Mouse (Mus musculus): ENCODE data around the gene Ercc1. TPM values are rescaled to one million over a fixed set of nuclear protein-coding genes. Genes with fewer than 3 reads are reported as not detected.

The Ercc1 gene
- polyA plus RNA-seq, 1 experiment from 2014 or later, result 72.5 TPM

MicroRNAs within 50 kb of the gene (microRNA counts, 519-probe panel; counts per million panel counts)
- 32.2 counts per million for microRNA mmu-miR-343

Small RNA genes within 50 kb of the gene (microRNA-seq; reads per million reads assigned to microRNA genes)
- gene Mir343 (ENCODE audit: borderline number of aligned reads), result not detected

Other genes with a start within 250 kb of the Ercc1 start
- gene Gm4969, start 226.4 kb upstream of the Ercc1 start, polyA plus RNA-seq (2014; fragmentation: Nextera tagmentation; extraction: Ambion mirVana), result 2.2 and 2.7 TPM in 2 replicates
- 6.3 and 6.4 TPM in 2 replicates for gene Fbxo46, start 224.9 kb upstream of the Ercc1 start, polyA plus RNA-seq (2014; fragmentation: Nextera tagmentation; extraction: Ambion mirVana)
- gene Qpctl, start 195.5 kb upstream of the Ercc1 start, polyA plus RNA-seq (2014; fragmentation: Nextera tagmentation; extraction: Ambion mirVana), result 6.4 and 7.6 TPM in 2 replicates
- 120 and 125 TPM in 2 replicates for gene Snrpd2, start 195.1 kb upstream of the Ercc1 start, polyA plus RNA-seq (2014; fragmentation: Nextera tagmentation; extraction: Ambion mirVana)
- gene Gipr, start 178.7 kb upstream of the Ercc1 start, polyA plus RNA-seq (2014; fragmentation: Nextera tagmentation; extraction: Ambion mirVana), result 9.0 and 10.8 TPM in 2 replicates
- gene Eml2, start 168.4 kb upstream of the Ercc1 start, polyA plus RNA-seq (2014; fragmentation: Nextera tagmentation; extraction: Ambion mirVana), result 5.4 and 6.9 TPM in 2 replicates
- gene Gpr4, start 132.2 kb upstream of the Ercc1 start, polyA plus RNA-seq (2014; fragmentation: Nextera tagmentation; extraction: Ambion mirVana), result 1.3 and 1.4 TPM in 2 replicates
- 41.2 and 41.6 TPM in 2 replicates for gene Opa3, start 116.4 kb upstream of the Ercc1 start, polyA plus RNA-seq (2014; fragmentation: Nextera tagmentation; extraction: Ambion mirVana)
- 61.9 and 102 TPM in 2 replicates for gene Vasp, start 73.0 kb upstream of the Ercc1 start, polyA plus RNA-seq (2014; fragmentation: Nextera tagmentation; extraction: Ambion mirVana)
- gene Ppm1n, start 64.7 kb upstream of the Ercc1 start, polyA plus RNA-seq (2014; fragmentation: Nextera tagmentation; extraction: Ambion mirVana), result 0.34 TPM in 1 of 2 replicates, not detected in the other
- gene Rtn2, start 62.2 kb upstream of the Ercc1 start, polyA plus RNA-seq (2014; fragmentation: Nextera tagmentation; extraction: Ambion mirVana), result 25.3 and 31.2 TPM in 2 replicates
- gene Fosb, start 34.7 kb upstream of the Ercc1 start, polyA plus RNA-seq (2014; fragmentation: Nextera tagmentation; extraction: Ambion mirVana), result 0.11 and 0.17 TPM in 2 replicates
- gene Cd3eap, start 14.7 kb downstream of the Ercc1 start, polyA plus RNA-seq (2014; fragmentation: Nextera tagmentation; extraction: Ambion mirVana), result 17.6 and 18.9 TPM in 2 replicates
- 12.4 and 17.6 TPM in 2 replicates for gene Ppp1r13l, start 15.0 kb downstream of the Ercc1 start, polyA plus RNA-seq (2014; fragmentation: Nextera tagmentation; extraction: Ambion mirVana)
- gene Ercc2, start 37.2 kb downstream of the Ercc1 start, polyA plus RNA-seq (2014; fragmentation: Nextera tagmentation; extraction: Ambion mirVana), result 6.1 and 6.6 TPM in 2 replicates
- 2.2 and 3.7 TPM in 2 replicates for gene Klc3, start 59.3 kb downstream of the Ercc1 start, polyA plus RNA-seq (2014; fragmentation: Nextera tagmentation; extraction: Ambion mirVana)
- gene Ckm, start 60.0 kb downstream of the Ercc1 start, polyA plus RNA-seq (2014; fragmentation: Nextera tagmentation; extraction: Ambion mirVana), result 11.0 and 13.3 TPM in 2 replicates
- gene Mark4, start 114.0 kb downstream of the Ercc1 start, polyA plus RNA-seq (2014; fragmentation: Nextera tagmentation; extraction: Ambion mirVana), result 8.0 and 9.7 TPM in 2 replicates
- 2.2 and 2.7 TPM in 2 replicates for gene Exoc3l2, start 118.6 kb downstream of the Ercc1 start, polyA plus RNA-seq (2014; fragmentation: Nextera tagmentation; extraction: Ambion mirVana)
- gene Bloc1s3, start 163.6 kb downstream of the Ercc1 start, polyA plus RNA-seq (2014; fragmentation: Nextera tagmentation; extraction: Ambion mirVana), result 1.2 TPM in 2 replicates
- 77.0 and 79.0 TPM in 2 replicates for gene Trappc6a, start 163.6 kb downstream of the Ercc1 start, polyA plus RNA-seq (2014; fragmentation: Nextera tagmentation; extraction: Ambion mirVana)
- 0.15 TPM in 1 of 2 replicates, not detected in the other for gene Nkpd1, start 173.1 kb downstream of the Ercc1 start, polyA plus RNA-seq (2014; fragmentation: Nextera tagmentation; extraction: Ambion mirVana)
- 2.3 and 5.2 TPM in 2 replicates for gene Ppp1r37, start 218.3 kb downstream of the Ercc1 start, polyA plus RNA-seq (2014; fragmentation: Nextera tagmentation; extraction: Ambion mirVana)
- 0.30 TPM in 1 of 2 replicates, not detected in the other for gene Zfp296, start 232.5 kb downstream of the Ercc1 start, polyA plus RNA-seq (2014; fragmentation: Nextera tagmentation; extraction: Ambion mirVana)
- 141 and 157 TPM in 2 replicates for gene Gemin7, start 232.8 kb downstream of the Ercc1 start, polyA plus RNA-seq (2014; fragmentation: Nextera tagmentation; extraction: Ambion mirVana)

All from heart, embryonic 11.5 days (tissue).